Mouse (Mus musculus): ENCODE results near the gene Ice2. TPM values are rescaled to one million over a fixed set of nuclear protein-coding genes. Genes with fewer than 3 reads are reported as not detected.

Gene Ice2
- polyA plus RNA-seq (2012; rRNA removed), result 8.4 and 8.7 TPM in 2 replicates

DNA sequence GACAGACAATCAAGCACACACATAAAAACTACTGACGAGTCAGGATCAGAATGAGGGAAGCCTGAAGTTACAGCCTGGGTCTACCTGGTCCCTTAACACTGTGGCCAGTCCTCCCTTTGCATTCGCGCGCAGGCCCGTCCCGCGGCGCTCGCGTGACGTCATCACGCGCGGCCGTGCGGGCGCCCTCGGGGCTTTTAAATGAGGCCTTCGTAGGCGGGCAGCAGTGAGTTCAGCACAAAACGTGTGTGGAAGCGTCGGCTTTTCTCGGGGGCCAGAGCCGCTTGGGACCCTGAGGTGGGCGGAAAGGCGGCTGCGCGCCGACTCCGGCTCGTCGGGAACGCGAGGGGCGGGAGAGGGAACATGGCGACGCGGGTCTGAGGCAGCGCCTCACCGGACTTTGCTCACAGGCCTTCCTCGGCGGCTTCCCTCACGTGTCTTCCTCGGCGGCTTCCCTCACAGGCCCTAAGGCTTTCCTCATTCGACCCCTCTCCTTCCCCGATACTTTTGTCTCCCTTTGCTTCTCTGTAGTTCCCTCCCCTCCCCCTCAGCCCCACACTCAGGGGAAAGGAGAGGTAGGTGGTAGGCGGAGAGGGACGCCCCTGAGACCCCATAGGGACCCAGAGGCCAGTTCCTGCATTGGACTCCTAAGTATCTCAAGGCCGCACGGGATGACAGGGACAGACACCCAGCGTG, at the start of gene Ice2:
Gene Ice2, plus strand, starts transcription at position 147 of the 693 bp plus-strand sequence.
- TF ChIP-seq POLR2A (IDR thresholded peaks at IDR 0.05; ENCODE audit: borderline replicate concordance, insufficient read depth, low read length) (peak; percentile 70; the same call in 1 of the 2 replicates), CTCF (IDR thresholded peaks at IDR 0.05; ENCODE audit: borderline replicate concordance, insufficient read depth, low read depth, low read length) (no peak)
- under 1% methylated on average over 53 of the region's 53 CpGs for WGBS
- DNase-seq, result peak; percentile 82 to 84
- H3K4me3 ChIP-seq (replicated peaks; ENCODE audit: insufficient read depth, low read depth, low read length), result peak within 1 kb of the TSS; percentile 73
- H3K27me3 ChIP-seq (ENCODE audit: control insufficient read depth, insufficient read depth, low read length), result no peaks in the 10 kb centered on the region
- no peaks in the 10 kb centered on the region for H3K4me1 ChIP-seq (ENCODE audit: control insufficient read depth, insufficient read depth, low read length)
- H3K27ac ChIP-seq (ENCODE audit: insufficient read depth, low read length), result peak within 1 kb of the TSS; percentile 65

DNA sequence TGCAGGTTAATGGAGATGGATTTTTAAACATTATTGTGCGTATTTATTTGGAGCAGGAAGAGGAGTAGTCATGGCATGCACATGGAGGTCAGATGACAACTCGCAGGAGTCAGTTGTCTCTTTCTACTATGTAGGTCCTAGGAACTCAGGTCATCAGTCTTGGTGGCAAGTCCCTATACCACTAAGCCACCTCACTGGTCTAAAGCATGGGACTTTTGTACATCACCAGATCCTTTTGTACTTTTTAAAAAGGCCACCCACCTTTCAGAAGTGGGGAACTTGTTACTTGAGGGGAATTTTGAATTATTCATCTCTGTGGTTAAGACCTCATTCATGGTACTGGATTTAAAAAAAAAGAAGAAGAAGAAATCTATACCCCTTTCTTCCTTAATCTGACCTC, 48.2 kb upstream of the Ice2 start:
- Histone ChIP-seq H3K4me1 (ENCODE audit: control insufficient read depth, insufficient read depth, low read length) (no peaks in the 10 kb centered on the region), H3K27ac (ENCODE audit: insufficient read depth, low read length) (no peak overlapping the region), H3K4me3 (replicated peaks; ENCODE audit: insufficient read depth, low read depth, low read length) (no peak overlapping the region), H3K27me3 (ENCODE audit: control insufficient read depth, insufficient read depth, low read length) (no peaks in the 10 kb centered on the region)
- 91% methylated on average over 2 of the region's 2 CpGs for WGBS
- no peak for DNase-seq
- TF ChIP-seq CTCF (IDR thresholded peaks at IDR 0.05; ENCODE audit: borderline replicate concordance, insufficient read depth, low read depth, low read length), result no peak
- TF ChIP-seq POLR2A (IDR thresholded peaks at IDR 0.05; ENCODE audit: borderline replicate concordance, insufficient read depth, low read length), result no peak

DNA sequence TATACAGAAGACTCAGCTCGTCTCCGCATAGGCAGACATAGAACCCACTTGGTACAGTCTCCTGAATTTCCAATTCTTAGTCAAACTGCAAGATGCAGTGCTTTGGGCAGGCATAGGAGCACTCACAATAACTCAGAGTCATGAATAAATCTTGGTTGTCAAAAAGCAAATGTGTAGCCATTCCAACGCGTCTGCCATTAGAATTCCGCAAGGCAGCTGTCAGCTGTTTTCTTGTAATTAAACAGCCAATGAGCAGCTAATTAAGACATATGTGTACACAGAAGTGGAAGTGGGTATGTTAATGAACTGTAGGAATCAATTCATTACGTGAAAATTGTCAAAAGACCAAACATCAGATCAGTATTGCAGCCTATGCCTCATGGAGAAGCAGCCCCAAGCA, 43.5 kb upstream of the Ice2 start:
- Histone ChIP-seq H3K27me3 (ENCODE audit: control insufficient read depth, insufficient read depth, low read length) (no peaks in the 10 kb centered on the region), H3K4me1 (ENCODE audit: control insufficient read depth, insufficient read depth, low read length) (no peaks in the 10 kb centered on the region), H3K4me3 (replicated peaks; ENCODE audit: insufficient read depth, low read depth, low read length) (no peak overlapping the region), H3K27ac (ENCODE audit: insufficient read depth, low read length) (no peak overlapping the region)
- TF ChIP-seq POLR2A (IDR thresholded peaks at IDR 0.05; ENCODE audit: borderline replicate concordance, insufficient read depth, low read length) (no peak), CTCF (IDR thresholded peaks at IDR 0.05; ENCODE audit: borderline replicate concordance, insufficient read depth, low read depth, low read length) (no peak)
- 69% methylated on average over 6 of the region's 6 CpGs for WGBS
- no peak for DNase-seq

DNA sequence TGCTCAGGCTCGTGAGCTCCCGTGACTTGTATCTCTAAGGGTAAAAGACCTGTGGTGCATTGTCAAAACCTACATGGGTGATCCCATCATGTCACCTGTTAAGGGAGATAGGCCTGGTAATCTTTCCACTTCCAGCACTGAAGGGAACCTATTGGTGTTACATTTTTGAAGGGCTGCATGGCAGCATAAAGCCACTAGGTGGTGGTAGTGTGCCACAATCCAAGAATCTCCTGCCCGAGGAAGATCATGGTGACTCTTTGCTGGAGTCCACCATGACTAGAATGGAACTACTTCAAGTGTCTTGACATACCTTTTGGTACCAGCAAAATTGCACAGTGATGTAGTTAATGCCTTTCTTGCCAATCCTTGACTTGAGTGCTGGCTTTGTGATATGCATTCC, 39.9 kb upstream of the Ice2 start:
- DNase-seq, result peak; percentile 56 to 70
- no peaks in the 10 kb centered on the region for H3K27me3 ChIP-seq (ENCODE audit: control insufficient read depth, insufficient read depth, low read length)
- TF ChIP-seq POLR2A (IDR thresholded peaks at IDR 0.05; ENCODE audit: borderline replicate concordance, insufficient read depth, low read length), result no peak
- peak; percentile 77; the same call in 1 of the 2 replicates for TF ChIP-seq CTCF (IDR thresholded peaks at IDR 0.05; ENCODE audit: borderline replicate concordance, insufficient read depth, low read depth, low read length)
- no peak overlapping the region for H3K27ac ChIP-seq (ENCODE audit: insufficient read depth, low read length)
- H3K4me3 ChIP-seq (replicated peaks; ENCODE audit: insufficient read depth, low read depth, low read length), result no peak overlapping the region
- peaks cover 20% of the 10 kb centered on the region for H3K4me1 ChIP-seq (ENCODE audit: control insufficient read depth, insufficient read depth, low read length)
- WGBS, result 50% methylated on average over 3 of the region's 3 CpGs

DNA sequence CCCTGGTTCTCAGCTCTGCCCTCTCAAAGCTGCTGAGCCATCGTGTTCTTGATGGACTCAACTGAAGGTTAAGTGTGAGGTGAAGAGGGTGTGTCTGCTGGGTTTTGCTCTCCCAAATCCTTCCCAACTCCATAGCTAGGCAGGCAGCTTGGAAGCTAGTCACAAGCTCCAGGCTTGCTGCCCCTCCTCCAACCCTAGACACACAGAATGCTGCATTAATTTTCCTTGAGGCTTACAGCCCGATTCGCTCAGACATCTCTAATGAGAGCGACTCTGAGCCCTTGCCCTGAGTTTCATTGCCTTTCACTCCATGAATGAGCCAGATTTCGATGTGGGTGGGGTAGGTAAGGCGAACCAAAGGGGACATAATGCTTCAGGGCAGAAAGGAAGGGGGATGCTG, 38.9 kb upstream of the Ice2 start:
- Histone ChIP-seq H3K27me3 (ENCODE audit: control insufficient read depth, insufficient read depth, low read length) (no peaks in the 10 kb centered on the region), H3K27ac (ENCODE audit: insufficient read depth, low read length) (no peak overlapping the region), H3K4me3 (replicated peaks; ENCODE audit: insufficient read depth, low read depth, low read length) (no peak overlapping the region), H3K4me1 (ENCODE audit: control insufficient read depth, insufficient read depth, low read length) (peaks cover 22% of the 10 kb centered on the region)
- WGBS, result 80% methylated on average over 6 of the region's 6 CpGs
- DNase-seq, result no peak
- TF ChIP-seq POLR2A (IDR thresholded peaks at IDR 0.05; ENCODE audit: borderline replicate concordance, insufficient read depth, low read length), result no peak
- TF ChIP-seq CTCF (IDR thresholded peaks at IDR 0.05; ENCODE audit: borderline replicate concordance, insufficient read depth, low read depth, low read length), result no peak

DNA sequence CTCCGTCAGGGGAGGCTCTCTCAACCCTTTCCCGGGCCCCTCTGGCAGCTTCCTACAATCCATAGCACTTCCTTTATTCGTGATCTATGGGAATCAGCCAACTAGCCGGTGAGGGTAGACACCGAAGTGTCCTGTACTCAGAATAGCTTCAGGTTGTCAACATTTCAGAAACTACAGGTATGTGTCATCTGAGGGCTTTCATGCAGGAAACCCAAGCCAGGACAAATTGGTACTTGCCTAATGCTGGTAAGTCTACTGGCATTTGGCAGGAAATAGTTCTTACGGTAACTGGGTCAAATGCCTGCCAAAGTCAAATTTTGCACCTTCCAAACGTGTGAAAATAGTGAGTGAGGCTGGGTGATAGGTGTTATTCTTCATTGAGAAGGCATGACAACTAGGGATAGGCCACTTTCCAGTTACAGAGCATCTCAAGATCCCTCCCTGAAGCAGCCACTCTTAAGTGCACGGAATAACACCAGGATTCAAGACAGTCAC, 35.7 kb upstream of the Ice2 start:
- H3K4me3 ChIP-seq (replicated peaks; ENCODE audit: insufficient read depth, low read depth, low read length), result no peak overlapping the region
- TF ChIP-seq CTCF (IDR thresholded peaks at IDR 0.05; ENCODE audit: borderline replicate concordance, insufficient read depth, low read depth, low read length) (no peak), POLR2A (IDR thresholded peaks at IDR 0.05; ENCODE audit: borderline replicate concordance, insufficient read depth, low read length) (no peak)
- 44% methylated on average over 8 of the region's 8 CpGs for WGBS
- no peak overlapping the region for H3K27ac ChIP-seq (ENCODE audit: insufficient read depth, low read length)
- peak in 1 of 2 experiments; percentile 57 for DNase-seq
- peaks cover 22% of the 10 kb centered on the region for H3K4me1 ChIP-seq (ENCODE audit: control insufficient read depth, insufficient read depth, low read length)
- H3K27me3 ChIP-seq (ENCODE audit: control insufficient read depth, insufficient read depth, low read length), result no peaks in the 10 kb centered on the region

DNA sequence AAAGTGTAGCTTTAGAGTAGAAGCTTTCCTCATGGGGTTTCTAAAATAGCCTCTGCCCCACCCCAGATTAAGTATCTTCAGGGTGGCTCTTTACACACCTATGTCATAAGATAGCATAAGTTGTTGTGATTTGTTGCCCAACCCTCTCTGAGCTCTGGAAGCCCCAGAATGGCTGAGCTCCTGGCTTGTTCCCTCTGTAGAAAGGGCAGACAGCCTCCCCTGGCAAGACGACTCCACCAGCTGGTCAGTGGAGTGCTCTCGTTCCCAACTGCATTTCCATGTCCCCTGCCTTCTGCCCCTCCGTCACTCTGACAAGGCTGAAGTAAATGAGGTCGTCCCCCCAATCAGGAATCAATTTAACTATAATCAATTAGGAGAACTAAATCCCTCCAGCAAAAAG, 34.9 kb upstream of the Ice2 start:
- Histone ChIP-seq H3K27ac (ENCODE audit: insufficient read depth, low read length) (no peak overlapping the region), H3K27me3 (ENCODE audit: control insufficient read depth, insufficient read depth, low read length) (no peaks in the 10 kb centered on the region), H3K4me3 (replicated peaks; ENCODE audit: insufficient read depth, low read depth, low read length) (no peak overlapping the region), H3K4me1 (ENCODE audit: control insufficient read depth, insufficient read depth, low read length) (peaks cover 25% of the 10 kb centered on the region)
- DNase-seq, result peak in 1 of 2 experiments; percentile 63
- 10% methylated on average over 4 of the region's 4 CpGs for WGBS
- peak; percentile 8; the same call in 1 of the 2 replicates for TF ChIP-seq CTCF (IDR thresholded peaks at IDR 0.05; ENCODE audit: borderline replicate concordance, insufficient read depth, low read depth, low read length)
- no peak for TF ChIP-seq POLR2A (IDR thresholded peaks at IDR 0.05; ENCODE audit: borderline replicate concordance, insufficient read depth, low read length)

DNA sequence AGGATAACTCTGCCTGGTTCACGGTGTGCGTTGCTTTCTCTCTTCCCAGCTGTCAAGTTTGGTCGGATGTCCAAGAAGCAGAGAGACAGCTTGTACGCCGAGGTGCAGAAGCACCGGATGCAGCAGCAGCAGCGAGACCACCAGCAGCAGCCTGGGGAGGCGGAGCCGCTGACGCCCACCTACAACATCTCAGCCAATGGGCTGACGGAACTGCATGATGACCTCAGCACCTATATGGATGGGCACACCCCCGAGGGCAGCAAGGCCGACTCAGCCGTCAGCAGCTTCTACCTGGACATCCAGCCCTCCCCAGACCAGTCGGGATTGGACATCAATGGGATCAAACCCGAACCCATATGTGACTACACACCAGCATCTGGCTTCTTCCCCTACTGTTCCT, 33.6 kb upstream of the Ice2 start:
- Histone ChIP-seq H3K27ac (ENCODE audit: insufficient read depth, low read length) (no peak overlapping the region), H3K4me1 (ENCODE audit: control insufficient read depth, insufficient read depth, low read length) (peaks cover 27% of the 10 kb centered on the region), H3K27me3 (ENCODE audit: control insufficient read depth, insufficient read depth, low read length) (no peaks in the 10 kb centered on the region), H3K4me3 (replicated peaks; ENCODE audit: insufficient read depth, low read depth, low read length) (no peak overlapping the region)
- DNase-seq, result no peak
- WGBS, result 64% methylated on average over 16 of the region's 16 CpGs
- TF ChIP-seq POLR2A (IDR thresholded peaks at IDR 0.05; ENCODE audit: borderline replicate concordance, insufficient read depth, low read length) (no peak), CTCF (IDR thresholded peaks at IDR 0.05; ENCODE audit: borderline replicate concordance, insufficient read depth, low read depth, low read length) (no peak)
